Mouse (Mus musculus) liver, embryonic 11.5 days (tissue): ENCODE data around the gene Tyro3. TPM values are rescaled to one million over a fixed set of nuclear protein-coding genes. Genes with fewer than 3 reads are reported as not detected.

Experiments used
- ATAC-seq: fragments of 200-750 bp; cut with Nextera tagmentation; replicated peaks from 2 replicates; pipeline ENCODE4 v1.8.0; 2017; ENCODE audit warnings: moderate number of reproducible peaks, mild to moderate bottlenecking, moderate TSS enrichment, moderate library complexity; ENCODE audit not compliant: low FRiP score
- DNase-seq: peaks from one replicate; pipeline ENCODE4 v3.0.0-alpha.2; 2017; ENCODE audit warnings: low spot score
- H3K27ac ChIP-seq: fragments of 300-500 bp; sonication (generic); 2 replicates; pipeline ENCODE4 v1.5.1; 2014; ENCODE audit warnings: mild to moderate bottlenecking, low read depth, low read length, control low read depth
- H3K27me3 ChIP-seq: fragments of 300-500 bp; sonication (generic); replicated peaks from 2 replicates; pipeline ENCODE4 v1.6.1; 2014; ENCODE audit warnings: low read length, mixed read lengths; ENCODE audit not compliant: control insufficient read depth, insufficient read depth
- H3K36me3 ChIP-seq: fragments of 300-500 bp; sonication (generic); 2 replicates; pipeline ENCODE4 v1.6.1; 2014; ENCODE audit warnings: mild to moderate bottlenecking, low read length, moderate library complexity, mixed read lengths; ENCODE audit not compliant: control insufficient read depth, insufficient read depth
- H3K4me1 ChIP-seq: fragments of 300-500 bp; sonication (generic); replicated peaks from 2 replicates; pipeline ENCODE4 v1.6.1; 2014; ENCODE audit warnings: low read length, mixed read lengths; ENCODE audit not compliant: control insufficient read depth, insufficient read depth
- H3K4me2 ChIP-seq: fragments of 300-500 bp; sonication (generic); 2 replicates; pipeline ENCODE4 v1.6.1; 2014; ENCODE audit warnings: mild to moderate bottlenecking, control low read depth, moderate library complexity
- H3K4me3 ChIP-seq: fragments of 300-500 bp; sonication (generic); 2 replicates; pipeline ENCODE4 v1.5.1; 2014; ENCODE audit warnings: low read depth, low read length, control low read depth
- H3K9ac ChIP-seq: fragments of 300-500 bp; sonication (generic); 2 replicates; pipeline ENCODE4 v1.6.1; 2014; ENCODE audit warnings: low read depth, low read length, control low read depth
- H3K9me3 ChIP-seq: fragments of 300-500 bp; sonication (generic); 2 replicates; pipeline ENCODE4 v1.6.1; 2016; ENCODE audit warnings: low read length, inconsistent platforms, mixed read lengths; ENCODE audit not compliant: control insufficient read depth
- WGBS: fragments of 180-500 bp; shearing (Covaris S2); extraction: QIAGEN DNeasy Blood & Tissue Kit; methylation state at CpG from one replicate; pipeline ENCODE4 v1.1.7; 2014; 5-methylcytosine and 5-hydroxymethylcytosine counted together
- polyA plus RNA-seq: library from polyadenylated mRNA; unstranded; fragments of >200 nt; fragmentation: Nextera tagmentation; extraction: Ambion mirVana; gene quantifications from 2 replicates; pipeline ENCODE4 v1.2.1, GENCODE M21; 2014

Gene Tyro3
- polyA plus RNA-seq, 1 experiment from 2014 or later, result 5.8 TPM

GRCm38 (mm10) chr2:119767246-119767645, 30.3 kb upstream of the Tyro3 start:
- Histone ChIP-seq H3K9me3 (no peaks in the 10 kb centered on the region), H3K27ac (no peak overlapping the region), H3K27me3 (no peaks in the 10 kb centered on the region; the same call in 1 of the 2 replicates), H3K36me3 (peaks cover 33% of the 10 kb centered on the region; the same call in 1 of the 2 replicates), H3K9ac (no peak overlapping the region), H3K4me3 (no peak overlapping the region), H3K4me1 (no peaks in the 10 kb centered on the region), H3K4me2 (no peak overlapping the region)
- ATAC-seq, result no peak; the same call in 1 of the 2 replicates
- no peak for DNase-seq
- WGBS, result 91% methylated on average over 6 of the region's 6 CpGs

- ATAC-seq, result peak; percentile 95
- Histone ChIP-seq H3K27me3 (no peaks in the 10 kb centered on the region), H3K36me3 (peaks cover under 1% of the 10 kb centered on the region; the same call in 1 of the 2 replicates), H3K4me2 (peak within 1 kb of the TSS; percentile 89), H3K4me3 (peak within 1 kb of the TSS; percentile 57), H3K9ac (peak within 1 kb of the TSS; percentile 70), H3K27ac (peak within 1 kb of the TSS; percentile 56), H3K9me3 (no peaks in the 10 kb centered on the region), H3K4me1 (peaks cover 5% of the 10 kb centered on the region)
- under 1% methylated on average over 44 of the region's 44 CpGs for WGBS
- peak; percentile 88 for DNase-seq
These were observed 10.2 kb upstream of the Tyro3 start, which contains the start of gene Rpap1 for GRCm38 (mm10) chr2:119787206-119787883. Rpap1 (minus strand) TSS chr2:119787537.

GRCm38 (mm10) chr2:119789996-119790395, 7.5 kb upstream of the Tyro3 start:
- DNase-seq, result no peak
- no peaks in the 10 kb centered on the region for H3K9me3 ChIP-seq
- no peak overlapping the region for H3K27ac ChIP-seq
- H3K9ac ChIP-seq, result no peak overlapping the region
- no peak for ATAC-seq
- no peak overlapping the region for H3K4me3 ChIP-seq
- H3K27me3 ChIP-seq, result no peaks in the 10 kb centered on the region
- H3K4me2 ChIP-seq, result no peak overlapping the region
- no peaks in the 10 kb centered on the region for H3K36me3 ChIP-seq
- peaks cover 5% of the 10 kb centered on the region for H3K4me1 ChIP-seq
- WGBS, result 89% methylated on average over 2 of the region's 2 CpGs

GRCm38 (mm10) chr2:119798246-119798927, 854 bp downstream of the Tyro3 start:
- H3K27me3 ChIP-seq, result peaks cover 56% of the 10 kb centered on the region

GRCm38 (mm10) chr2:119799181-119799960, 1.8 kb downstream of the Tyro3 start:
- Histone ChIP-seq H3K27me3 (peaks cover 63% of the 10 kb centered on the region), H3K36me3 (no peaks in the 10 kb centered on the region), H3K9me3 (no peaks in the 10 kb centered on the region), H3K9ac (peak overlapping the region; percentile 73), H3K4me3 (peak overlapping the region; percentile 71), H3K27ac (no peak overlapping the region), H3K4me1 (peaks cover 3% of the 10 kb centered on the region), H3K4me2 (peak overlapping the region; percentile 99)
- peak; percentile 68 for DNase-seq
- peak; percentile 64 for ATAC-seq
- under 1% methylated on average over 47 of the region's 89 CpGs for WGBS

More at GRCm38 (mm10) chr2:119798246-119798927, 854 bp downstream of the Tyro3 start:
- peak; percentile 71 for DNase-seq
- Histone ChIP-seq H3K4me1 (peaks cover 3% of the 10 kb centered on the region), H3K9me3 (no peaks in the 10 kb centered on the region), H3K4me2 (peak overlapping the region; percentile 99; the same call in 1 of the 2 replicates), H3K27ac (no peak overlapping the region), H3K4me3 (no peak overlapping the region; the same call in 1 of the 2 replicates), H3K9ac (no peak overlapping the region), H3K36me3 (no peaks in the 10 kb centered on the region)
- 11% methylated on average over 13 of the region's 13 CpGs for WGBS
- no peak for ATAC-seq

GRCm38 (mm10) chr2:119799961-119800550, 2.5 kb downstream of the Tyro3 start:
- Histone ChIP-seq H3K27me3 (peaks cover 64% of the 10 kb centered on the region), H3K27ac (no peak overlapping the region), H3K4me2 (peak overlapping the region; percentile 99), H3K9ac (peak overlapping the region; percentile 73), H3K9me3 (no peaks in the 10 kb centered on the region), H3K4me3 (peak overlapping the region; percentile 71), H3K4me1 (peaks cover 3% of the 10 kb centered on the region), H3K36me3 (no peaks in the 10 kb centered on the region)
- no peak for ATAC-seq
- peak; percentile 43 for DNase-seq
- under 1% methylated on average over 27 of the region's 27 CpGs for WGBS

- peaks cover 61% of the 10 kb centered on the region for H3K27me3 ChIP-seq
- H3K9me3 ChIP-seq, result no peaks in the 10 kb centered on the region
- H3K4me2 ChIP-seq, result peak overlapping the region; percentile 99
- ATAC-seq (no peak), DNase-seq (peak; percentile 29)
- no peak overlapping the region for H3K4me3 ChIP-seq
- no peak overlapping the region for H3K9ac ChIP-seq
- H3K36me3 ChIP-seq, result no peaks in the 10 kb centered on the region
- H3K27ac ChIP-seq, result no peak overlapping the region
- peaks cover 3% of the 10 kb centered on the region for H3K4me1 ChIP-seq
- 60% methylated on average over 15 of the region's 15 CpGs for WGBS
These were observed 3.6 kb downstream of the Tyro3 start for GRCm38 (mm10) chr2:119800876-119801846.
